Mouse (Mus musculus): ENCODE results near the gene Memo1.
"Not testable (repeated sequence)": the region's sequence is repeated elsewhere in the genome, so short reads cannot be mapped to it uniquely, and the experiment has no call there.

The Memo1 gene

DNA sequence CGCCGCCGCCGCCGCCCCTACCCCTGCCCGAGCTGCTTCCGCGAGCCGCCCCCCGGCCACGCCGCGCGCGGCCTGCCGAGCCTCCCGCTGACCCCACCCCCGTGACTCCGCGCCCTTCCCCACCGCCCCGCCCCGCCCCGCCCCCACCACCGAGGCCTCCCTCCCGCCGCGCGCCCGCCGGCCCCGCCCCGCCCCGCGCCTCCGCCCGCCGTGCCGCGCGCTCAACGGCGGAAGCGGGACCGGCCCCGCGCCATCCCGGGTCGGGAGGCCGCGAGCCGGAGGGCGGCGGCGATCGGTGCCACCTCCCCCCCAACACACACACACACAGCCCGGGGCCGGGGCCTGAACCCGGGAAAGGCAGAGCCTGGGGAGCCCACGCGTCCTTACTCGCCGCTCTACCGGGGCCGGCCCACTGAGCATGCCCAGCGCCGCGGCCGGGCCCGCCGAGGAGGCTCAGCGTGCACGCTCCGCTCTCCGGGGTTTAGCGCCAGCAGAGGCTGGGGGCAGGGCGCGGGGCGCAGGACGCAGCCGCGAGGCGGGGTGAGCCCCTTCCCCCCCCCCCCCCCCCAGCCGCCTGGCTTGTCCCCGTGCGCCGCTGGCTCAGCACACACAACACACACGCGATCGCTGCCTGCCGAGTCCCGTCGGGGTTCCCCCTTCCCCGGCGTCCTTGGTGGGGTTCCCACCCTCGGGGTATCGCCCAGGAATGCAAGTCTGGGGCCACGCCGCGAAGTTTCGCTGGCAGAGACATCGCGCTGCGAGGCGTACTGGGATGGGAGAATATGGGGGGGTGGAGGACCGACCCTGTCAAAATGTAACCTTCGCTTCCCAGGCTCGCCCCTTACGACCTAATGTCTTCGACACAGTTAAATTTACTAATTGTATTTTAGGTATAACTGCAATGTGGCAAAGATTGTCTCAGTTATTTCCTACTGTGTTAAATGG is at the start of gene Memo1:
Gene Memo1, minus strand, starts transcription at position 496 of the 945 bp plus-strand sequence.
- DNase-seq = peak; percentile 64

DNA sequence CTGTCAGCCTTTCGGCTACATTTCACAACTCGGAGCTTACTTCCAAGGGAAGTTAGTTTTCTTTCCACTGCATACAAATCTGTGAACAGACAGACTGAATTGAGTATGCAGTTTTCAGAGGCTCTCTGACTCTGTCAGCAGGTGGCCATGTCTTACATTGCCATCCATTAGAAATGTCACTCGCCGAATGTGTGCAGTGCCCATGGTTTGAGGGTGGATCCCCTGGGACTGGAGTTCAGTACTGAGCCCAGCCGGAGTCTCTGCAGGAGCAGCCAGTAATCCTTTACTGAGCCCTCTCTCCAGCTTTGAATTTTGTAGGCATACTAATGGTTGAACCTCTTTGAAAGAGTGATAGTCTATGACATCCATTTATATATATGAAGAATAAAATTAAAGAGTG is 45.8 kb upstream of the Memo1 start:
- no peak for DNase-seq

DNA sequence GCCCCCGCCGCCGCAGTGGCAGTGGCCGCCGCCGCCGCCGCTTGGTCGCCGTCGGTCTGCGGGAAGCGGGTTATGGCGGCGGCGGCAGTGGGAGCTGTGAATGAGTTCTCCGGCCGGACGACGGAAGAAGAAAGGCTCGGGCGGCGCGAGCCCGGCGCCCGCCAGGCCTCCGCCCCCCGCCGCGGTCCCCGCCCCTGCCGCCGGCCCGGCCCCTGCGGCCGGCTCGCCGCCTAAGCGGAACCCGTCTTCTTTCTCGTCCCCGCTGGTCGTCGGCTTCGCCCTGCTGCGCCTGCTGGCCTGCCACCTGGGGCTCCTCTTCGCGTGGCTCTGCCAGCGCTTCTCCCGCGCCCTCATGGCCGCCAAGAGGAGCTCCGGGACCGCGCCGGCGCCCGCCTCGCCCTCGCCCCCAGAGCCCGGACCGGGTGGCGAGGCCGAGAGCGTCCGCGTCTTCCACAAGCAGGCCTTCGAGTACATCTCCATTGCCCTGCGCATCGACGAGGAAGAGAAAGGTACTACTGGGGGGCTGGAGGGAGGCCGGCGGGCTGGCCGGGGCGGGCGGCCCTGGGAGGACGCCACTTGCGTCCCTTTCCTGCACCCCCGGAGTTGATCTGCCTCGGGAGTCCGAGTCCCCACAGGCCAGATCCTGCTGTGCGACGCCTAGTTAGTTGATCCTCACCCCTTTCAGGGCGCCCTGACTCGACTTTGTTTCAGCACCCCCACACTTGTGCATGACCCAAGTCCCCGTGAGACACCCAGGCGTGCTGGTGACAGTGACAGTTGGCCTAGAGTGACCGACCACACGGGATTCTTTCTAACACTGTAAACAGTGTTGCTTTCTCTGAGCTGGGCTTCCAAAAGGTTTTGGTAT is 43.9 kb upstream of the Memo1 start, which contains the start of gene Spast:
Gene Spast, plus strand, starts transcription at position 51 of the 868 bp plus-strand sequence.
- peak; percentile 64 for DNase-seq

DNA sequence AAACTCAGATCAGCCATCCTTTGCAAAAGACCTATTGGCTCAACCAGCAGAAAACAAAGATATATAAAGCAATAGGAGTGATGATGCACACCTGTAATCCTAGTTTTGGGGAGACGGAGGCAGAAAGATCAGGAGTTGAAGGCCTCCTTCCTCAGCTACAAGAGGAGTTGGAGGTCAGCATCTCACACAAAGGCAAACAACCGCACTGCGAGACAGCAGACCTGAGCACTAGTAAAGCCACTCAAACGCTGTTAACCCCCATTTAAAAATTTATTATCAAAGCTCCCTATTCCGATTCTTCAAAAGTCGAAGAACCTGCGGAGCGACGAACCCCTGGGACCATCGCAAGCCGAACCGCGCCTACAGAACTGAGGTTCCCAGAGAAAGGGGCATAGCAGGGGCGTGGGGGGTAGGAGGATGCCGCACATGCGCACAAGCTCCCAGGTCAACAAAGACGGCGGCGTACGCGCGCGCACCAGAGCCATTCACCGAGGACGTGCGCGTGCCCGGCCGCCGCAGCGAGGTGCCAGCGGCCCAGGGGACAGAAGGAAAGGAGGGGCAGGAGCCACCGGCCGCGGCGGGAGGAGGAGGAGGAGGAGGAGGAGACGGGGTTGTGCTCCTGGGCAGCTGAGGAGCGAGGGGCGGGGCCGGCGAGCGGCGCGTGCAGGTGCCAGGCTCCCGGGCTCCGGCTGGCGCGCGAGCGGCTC is 43.1 kb upstream of the Memo1 start:
- DNase-seq = peak; percentile 95

DNA sequence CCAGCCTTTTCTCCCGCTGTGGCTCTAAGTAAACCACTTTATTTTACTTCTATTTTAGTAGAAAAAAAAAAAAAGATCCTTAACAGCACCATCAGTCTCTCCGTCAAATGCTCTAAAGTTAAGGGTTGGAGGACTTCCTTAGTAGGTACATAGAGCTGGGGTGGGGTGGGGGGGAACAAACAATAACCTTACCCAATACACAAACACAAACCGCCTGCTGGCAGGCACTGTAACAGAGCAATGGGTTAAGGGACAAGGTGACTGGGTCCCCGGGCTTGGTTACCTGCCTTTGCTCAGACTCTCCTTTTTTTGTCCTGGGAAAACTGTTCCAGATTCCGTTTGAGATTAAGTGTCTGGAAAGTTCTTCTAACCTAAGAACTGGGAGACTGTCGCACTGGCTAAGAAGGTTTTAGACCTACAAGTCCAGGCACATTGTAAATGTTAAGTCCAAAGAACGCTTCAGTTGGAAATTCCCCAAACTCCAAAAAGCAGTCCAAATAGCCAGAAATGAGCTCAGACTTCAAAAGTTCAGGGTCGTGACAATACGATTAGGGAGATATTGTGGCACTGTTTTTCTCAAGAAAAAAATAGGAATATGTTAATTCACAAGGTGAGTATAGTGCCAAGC is 35.8 kb upstream of the Memo1 start:
- no peak for DNase-seq

DNA sequence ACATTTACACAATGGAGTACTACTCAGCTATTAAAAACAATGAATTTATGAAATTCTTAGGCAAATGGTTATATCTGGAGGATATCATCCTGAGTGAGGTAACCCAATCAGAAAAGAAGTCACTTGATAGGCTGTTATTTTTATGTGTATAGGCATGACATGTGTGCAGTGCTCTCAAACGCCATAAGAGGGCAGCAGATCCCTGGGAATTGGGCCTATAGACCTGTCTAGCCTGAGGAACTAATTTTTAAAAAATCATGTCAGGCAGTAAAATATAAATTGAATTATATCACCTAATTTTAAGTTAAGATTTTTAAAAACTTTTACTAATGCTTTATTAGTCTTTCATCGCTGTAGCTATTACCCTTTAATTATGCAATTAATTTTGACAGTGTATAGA is 32.8 kb upstream of the Memo1 start:
- DNase-seq = not testable (repeated sequence)

DNA sequence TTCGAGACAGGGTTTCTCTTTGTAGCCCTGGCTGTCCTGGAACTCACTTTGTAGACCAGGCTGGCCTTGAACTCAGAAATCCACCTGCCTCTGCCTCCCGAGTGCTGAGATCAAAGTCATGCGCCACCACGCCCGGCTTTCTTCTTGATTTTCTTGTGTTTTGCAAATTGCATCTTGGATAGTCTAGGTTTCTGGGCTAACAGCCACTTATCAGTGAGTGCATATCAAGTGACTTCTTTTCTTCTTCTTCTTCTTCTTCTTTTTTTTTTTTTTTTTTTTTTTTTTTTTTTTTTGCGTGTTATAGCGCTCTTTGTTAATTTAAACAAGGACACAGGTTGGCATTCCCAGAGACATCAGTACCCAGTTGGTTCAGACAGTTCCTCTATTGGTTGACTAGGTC is 31.9 kb upstream of the Memo1 start:
- not testable (repeated sequence) for DNase-seq

DNA sequence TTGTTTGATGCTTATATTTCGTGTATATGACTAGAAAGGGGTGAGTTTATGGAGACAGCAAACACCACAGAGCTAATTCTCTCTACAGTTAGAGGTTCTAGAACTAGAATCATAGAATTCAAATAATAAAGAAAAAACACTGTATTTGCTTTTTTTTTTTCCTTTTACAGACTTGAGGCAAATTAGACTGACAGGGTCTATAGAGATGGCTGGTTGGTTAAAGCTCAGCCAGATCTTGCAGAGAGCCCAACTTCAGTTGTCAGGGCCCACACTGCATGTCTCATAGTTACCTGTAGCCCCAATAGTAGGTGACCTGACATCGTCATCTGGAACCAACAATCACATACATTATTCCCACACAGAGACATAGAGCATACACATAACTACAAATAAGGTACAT is 28.5 kb upstream of the Memo1 start, which contains the start of gene Dpy30:
Gene Dpy30, minus strand, starts transcription at position 101 of the 400 bp plus-strand sequence.
- no peak for DNase-seq

DNA sequence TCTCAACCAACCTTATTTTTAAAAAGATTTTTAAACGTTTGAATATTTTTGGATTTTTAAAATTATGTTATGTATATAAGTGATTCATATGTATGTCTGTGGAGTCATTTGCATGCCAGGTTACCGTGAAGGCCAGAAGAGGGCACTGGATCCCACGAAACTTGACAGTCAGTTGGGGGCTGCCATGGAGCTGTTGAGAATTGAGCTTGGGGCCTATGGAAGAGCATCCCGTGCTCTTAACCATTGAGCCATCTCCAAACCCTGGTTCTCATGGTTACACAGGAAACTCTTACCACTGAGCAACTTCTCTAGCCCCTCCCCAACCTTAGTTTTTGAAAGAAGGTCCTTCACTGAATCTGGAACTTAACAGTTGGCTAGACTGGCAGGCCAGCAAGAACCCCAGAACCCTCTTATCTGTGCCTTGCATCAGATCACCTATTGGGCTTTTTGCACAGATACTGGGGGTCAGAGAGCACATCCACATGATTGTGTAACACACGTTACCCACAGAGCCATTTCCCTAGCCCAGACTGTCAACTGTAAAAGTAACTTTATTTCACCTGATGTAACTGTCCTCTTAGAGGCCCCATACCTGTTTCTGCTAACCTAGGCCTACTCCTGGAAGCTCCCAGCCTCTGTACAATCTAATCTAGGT is 27.2 kb upstream of the Memo1 start:
- DNase-seq = no peak

DNA sequence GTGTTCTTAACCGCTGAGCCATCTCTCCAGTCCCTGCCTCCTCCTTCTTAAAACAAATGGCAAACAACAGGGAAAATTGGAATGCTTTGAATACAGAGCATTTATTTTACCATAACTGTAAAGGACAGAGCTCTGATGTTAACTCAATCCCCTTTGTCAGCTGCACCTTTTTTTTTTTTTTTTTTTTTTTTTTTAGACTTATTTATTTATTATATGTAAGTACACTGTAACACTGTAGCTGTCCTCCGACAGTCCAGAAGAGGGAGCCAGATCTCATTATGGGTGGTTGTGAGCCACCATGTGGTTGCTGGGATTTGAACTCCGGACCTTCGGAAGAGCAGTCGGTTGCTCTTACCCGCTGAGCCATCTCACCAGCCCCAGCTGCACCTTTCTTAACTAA is 23.4 kb upstream of the Memo1 start:
- DNase-seq = no peak

DNA sequence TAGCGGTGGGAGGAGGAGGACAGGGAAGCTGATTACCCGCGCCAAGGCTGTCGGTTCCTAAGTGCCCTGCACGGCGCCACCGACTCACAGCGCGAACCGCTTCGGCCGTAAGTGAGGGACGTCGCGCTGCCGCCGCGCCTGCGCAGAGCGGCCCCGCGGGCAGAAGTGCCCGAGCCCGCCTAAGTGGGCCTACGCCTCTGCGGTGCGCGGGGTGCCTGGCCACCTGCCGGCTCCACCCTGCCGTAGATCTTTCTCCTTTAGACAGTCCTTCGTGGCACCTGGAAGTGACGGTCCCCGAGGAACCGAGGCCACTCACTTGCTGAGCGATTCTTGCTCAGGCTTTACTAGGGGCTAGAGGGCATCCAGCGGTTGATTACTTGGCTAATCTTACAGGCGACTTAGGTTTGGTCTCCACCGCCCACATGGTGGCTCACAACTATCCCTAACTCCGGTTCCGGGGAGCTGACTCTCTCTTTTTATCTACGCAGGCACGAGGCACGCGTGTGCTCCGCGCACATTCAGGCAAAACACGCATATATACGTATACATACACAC is 21.1 kb upstream of the Memo1 start:
- DNase-seq = peak; percentile 85

DNA sequence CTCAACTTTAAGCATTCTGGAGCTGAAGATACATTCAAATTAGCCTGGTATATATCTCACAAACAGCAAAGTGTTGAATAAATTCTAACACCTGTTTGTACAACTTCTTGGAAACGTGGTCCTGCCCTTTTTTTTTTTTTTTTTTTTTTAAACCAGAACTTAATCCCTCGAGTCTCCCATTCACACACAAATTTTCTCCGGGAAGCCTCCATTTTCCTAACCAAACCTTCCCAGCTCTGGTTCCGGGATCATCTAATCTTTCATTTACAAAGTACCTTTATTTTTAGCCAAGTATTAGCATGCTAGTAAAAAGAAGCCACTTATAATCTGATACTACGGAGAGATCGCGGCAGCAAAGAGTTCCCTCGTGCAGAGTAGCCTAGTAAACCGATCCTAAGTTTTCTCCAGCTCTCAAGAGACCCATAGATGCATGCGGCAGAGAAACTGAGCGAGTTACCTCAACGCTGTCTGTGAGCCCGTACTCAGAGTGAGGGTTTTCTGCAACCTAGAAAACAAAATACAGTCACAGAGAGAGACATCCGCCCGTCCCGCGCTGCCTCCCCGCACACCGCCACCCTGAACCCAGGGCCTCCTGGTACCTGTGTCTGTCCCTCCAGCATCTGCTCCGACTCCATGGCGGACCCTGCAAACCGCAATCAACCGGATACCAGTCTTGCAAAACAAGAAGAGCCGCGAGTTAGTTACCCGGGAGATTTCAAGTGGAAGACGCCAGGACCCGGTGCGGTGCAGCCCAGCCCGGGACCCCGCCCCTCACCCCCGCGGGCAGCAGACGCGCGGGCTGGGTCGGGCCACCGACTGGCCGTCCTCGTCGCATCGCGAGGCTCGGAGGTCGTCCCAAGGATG is 20.4 kb upstream of the Memo1 start:
- DNase-seq = no peak

DNA sequence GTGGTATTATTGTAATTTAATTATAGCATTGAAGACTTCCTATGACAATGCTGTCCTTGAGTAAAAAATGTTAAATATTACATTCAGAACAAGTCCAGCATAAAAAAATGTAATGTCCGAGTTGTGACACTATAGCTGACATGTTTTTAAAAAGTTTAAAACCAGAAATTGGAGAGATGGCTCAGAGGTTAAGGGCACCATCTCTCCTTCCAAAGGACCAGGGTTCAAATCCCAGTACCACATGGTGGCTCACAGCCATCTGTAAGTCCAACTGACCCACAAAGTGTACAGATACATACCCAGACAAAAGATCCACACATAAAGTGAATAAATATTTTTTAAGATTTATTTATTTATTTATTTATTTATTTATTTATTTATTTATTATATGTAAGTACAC is 10.7 kb upstream of the Memo1 start:
- DNase-seq = no peak

DNA sequence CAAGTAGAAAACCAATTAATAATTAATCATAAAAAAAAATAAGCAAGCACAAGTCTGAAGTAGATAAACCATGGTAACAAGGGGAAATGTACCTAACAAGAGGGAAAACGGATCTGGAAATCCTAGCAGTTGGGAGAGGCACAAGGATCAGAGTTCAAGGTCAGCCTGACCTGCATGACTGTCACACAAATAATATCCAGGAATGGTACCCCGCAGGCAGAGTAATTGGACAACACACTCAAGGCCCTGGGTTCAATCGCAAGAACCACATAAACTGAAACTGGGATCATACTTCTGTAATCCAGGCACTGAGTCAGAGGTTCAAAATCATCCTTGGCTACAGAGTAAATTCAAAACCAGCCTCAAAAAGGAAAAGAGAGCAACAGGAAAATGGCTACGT is 10.3 kb upstream of the Memo1 start:
- no peak for DNase-seq

DNA sequence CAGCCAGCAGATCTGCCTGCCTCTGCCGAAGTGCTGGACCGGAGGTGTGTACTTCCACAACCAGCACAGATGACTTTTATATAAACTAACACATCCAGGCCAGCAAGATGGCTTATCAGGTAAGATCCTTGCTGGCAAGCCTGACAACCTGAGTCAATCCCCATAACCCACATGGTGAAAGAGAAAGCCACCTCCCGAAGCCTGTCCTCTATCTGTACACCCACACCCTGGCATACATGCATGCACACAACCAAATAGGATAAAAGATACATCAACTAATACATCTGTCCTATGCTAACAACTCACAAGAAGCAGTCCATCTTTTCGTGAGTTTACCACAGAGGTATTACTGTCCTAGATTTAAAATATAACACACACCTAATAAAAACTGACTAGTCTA is 8.7 kb upstream of the Memo1 start:
- no peak for DNase-seq

DNA sequence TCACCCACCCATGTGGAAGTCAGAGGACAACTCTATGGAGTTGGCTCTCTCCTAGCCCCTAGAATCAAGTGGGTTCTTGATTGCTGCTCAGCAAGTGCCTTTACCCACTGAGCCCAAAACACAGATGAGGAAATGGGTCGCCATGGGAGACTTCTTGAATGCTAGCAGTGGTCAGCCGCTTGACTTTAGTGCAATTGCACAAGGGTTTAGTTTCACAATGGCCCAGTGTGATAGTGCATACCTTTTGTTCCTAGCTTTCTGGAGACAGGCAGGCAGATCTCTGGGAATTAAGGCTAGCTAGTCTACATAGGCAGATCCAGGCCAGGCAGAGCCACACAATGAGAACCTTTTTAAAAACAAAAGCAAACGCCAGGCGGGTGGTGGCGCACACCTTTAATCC is 4.8 kb upstream of the Memo1 start:
- no peak for DNase-seq

DNA sequence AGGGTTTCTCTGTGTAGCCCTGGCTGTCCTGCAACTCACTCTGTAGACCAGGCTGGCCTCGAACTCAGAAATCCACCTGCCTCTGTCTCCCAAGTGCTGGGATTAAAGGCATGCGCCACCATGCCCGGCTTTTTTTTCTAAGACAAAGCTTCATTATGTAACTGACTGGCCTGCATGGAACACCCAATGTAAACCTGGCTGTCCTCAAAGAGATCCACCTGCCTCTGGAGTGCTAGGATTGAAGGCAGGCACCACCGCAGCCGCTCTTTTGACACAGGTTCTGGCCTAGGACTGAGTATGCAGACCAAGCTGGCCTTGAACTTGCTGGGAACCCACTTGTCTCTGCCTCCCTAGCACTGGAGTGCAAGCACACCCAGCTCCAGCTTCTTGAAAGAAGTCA is 1.7 kb upstream of the Memo1 start:
- not testable (repeated sequence) for DNase-seq

DNA sequence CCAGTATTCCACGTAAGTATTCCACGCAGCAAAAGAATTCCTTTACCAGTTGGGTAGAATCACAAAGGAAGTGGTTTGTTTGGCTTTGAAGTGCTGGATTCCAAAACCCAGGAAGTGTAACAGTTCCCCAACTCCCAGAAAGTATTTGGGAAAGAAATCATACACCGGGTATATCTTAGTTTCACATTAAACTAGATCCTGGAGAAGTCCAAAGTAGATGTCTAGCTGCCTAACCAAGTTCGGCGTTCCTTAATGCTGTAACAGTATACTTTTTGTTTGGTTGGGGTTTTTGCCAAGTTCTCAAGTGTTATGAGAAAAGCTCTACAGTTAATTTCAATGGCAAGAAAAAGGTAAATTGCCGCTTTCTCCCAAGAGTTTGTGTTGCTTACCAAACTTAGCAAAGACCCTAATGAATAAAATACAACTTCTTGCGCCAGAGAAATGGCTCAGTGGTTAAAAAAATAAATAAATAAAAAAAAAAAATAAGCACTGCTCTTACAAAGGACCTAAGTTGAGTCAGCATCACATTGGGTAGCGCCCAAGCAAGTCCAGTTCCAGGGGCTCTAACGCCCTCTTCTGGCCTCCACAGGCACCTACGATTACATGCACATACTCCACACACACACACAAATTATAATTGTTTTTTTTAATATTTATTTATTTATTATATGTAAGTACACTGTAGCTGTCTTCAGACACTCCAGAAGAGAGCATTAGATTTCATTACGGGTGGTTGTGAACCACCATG is 929 bp upstream of the Memo1 start:
- no peak for DNase-seq

DNA sequence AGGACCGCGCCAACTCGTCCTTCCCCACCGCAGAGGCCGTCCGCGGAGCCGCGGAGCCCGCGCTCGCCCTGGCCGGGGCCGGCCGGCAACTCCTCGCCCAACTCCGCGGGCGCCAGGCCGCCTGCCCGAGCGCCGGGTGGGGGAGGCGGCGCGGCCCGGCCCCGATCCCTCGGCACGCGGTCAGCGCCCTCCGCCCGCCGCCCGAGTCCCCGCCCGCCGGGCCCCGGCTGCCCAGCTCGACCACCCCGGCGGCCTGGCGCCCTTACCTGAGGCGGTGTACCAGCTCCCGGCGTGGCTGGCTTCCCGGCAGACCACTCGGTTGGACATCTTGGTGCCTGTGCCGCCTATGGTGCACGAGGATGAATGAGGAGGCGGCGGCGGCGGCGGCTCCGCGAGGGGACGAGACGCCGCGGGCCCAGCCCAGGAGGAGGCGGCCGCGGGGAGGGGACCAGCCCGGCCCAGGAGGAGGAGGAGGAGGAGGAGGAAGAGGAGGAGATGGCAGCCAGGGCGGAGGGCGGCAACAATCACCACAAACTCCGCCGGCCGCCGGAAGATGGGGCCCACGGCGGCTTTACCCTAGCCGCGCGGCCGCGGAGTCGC is 795 bp downstream of the Memo1 start:
- DNase-seq = peak; percentile 66
